Mouse (Mus musculus) induced T-regulatory cell, adult 2 months (primary cell): ENCODE measurements at regions not wholly inside any gene's neighbourhood (a gene's known extent, or its start where the extent isn't known, plus 50 kb on each side); places are given as distances from the start of the nearest gene placed in this dataset.

Experiments used
- DNase-seq: peaks from one replicate; pipeline ENCODE4 v3.0.0-alpha.2; 2012; ENCODE audit warnings: low read depth

DNA sequence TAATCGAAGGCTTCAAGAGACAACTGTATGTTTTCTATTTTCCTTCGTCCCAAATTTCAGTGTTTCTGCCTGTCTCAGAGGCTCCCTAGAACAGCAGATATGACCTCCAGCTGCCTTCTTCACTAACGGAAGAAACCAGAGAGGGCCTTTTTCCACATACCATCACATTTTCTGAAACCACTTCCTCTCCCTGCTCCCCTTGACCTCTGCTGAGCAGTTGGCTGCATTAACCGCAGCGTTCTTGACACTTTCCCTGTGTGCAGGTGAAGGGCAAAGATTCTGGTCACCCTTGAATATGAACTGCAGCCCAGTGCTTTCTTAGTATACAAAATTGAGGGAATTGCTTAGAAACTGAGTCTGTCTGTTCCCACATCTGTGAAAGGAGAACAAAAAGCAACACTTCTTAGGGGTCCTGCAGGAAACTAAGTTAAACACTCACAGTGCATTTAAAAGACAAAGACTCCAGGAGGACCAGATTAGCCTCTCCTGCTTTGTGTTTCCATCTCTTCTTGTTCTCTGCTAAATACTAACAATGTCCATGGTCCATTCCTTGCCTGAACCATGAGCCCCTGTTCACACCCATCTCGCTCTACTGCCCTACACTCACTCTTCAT lies 98.4 kb downstream of the Akap11 start:
- peak; percentile 57 for DNase-seq

DNA sequence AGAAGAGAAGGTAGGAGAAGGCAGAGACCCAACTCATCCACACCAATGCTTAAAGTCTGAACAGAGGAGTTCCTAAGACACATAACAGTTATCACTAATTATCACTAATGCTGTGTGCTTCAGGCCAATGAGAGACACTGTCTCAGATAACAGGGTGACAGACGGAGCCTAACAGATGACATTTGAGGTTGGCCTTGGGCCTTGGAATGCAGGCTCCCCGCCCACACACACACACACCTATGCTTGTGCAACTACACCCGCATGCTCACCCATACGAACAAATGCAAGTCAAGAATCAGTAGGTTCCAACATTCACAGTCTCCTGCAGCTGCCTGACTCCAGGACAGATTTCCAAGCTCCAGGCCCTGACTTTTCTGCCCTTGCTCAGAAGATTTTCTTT lies 100.0 kb downstream of the Akap11 start:
- peak; percentile 57 for DNase-seq

GRCm38 (mm10) chr14:78435982-78436381 lies 100.6 kb downstream of the Akap11 start:
- no peak for DNase-seq

GRCm38 (mm10) chr14:78435561-78435960 lies 101.0 kb downstream of the Akap11 start:
- peak; percentile 70 for DNase-seq

DNA sequence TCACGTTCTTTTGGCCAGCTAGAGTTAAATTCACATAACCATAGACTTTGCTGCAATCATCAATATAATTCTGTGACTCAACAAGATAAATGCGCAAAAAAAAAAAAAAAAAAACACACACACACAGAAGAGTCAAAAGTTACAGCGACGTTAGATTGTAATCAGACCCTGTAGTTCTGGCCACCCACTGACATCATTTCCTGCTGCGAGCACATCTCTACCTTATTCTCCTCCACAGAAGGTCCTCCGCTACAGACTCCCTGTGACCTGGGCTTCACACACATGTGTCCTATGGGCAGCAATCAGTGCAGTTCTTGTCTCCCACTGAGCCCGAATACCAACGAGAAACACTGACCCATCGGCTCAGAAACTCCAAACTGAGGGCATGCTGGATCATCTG lies 101.9 kb downstream of the Akap11 start:
- peak; percentile 81 for DNase-seq

DNA sequence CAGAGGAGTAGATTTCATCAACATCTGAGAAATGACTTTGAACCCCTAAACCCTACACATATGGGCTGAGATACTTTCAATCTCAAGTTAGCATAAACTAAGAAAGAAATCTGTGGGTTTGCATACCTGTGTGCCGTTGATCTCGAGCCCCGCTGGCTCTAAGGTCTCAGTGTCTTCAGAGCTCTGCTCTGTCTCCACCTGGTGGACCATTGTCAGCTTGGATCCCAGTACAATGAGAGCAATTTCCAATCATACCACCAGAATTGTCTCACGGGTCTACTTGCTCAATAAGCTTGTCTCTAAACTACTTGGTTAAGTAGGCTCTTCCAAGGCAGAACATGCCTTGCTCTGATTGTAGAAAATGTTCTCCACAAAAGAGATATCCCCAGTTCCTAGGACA lies 102.5 kb downstream of the Akap11 start:
- peak; percentile 81 for DNase-seq

- DNase-seq = peak; percentile 38
These were observed 104.1 kb downstream of the Akap11 start for GRCm38 (mm10) chr14:78432471-78432870.

GRCm38 (mm10) chr14:78431931-78432330 lies 104.7 kb downstream of the Akap11 start:
- peak; percentile 71 for DNase-seq

- DNase-seq = no peak
These were observed 105.2 kb downstream of the Akap11 start for GRCm38 (mm10) chr14:78431406-78431805.

GRCm38 (mm10) chr14:78428233-78429019 lies 108.2 kb downstream of the Akap11 start:
- DNase-seq = no peak

- no peak for DNase-seq
These were observed 109.5 kb downstream of the Akap11 start for GRCm38 (mm10) chr14:78427062-78427461.

- no peak for DNase-seq
These were observed 114.0 kb downstream of the Akap11 start for GRCm38 (mm10) chr14:78422601-78423000.

GRCm38 (mm10) chr14:78420966-78421365 lies 113.1 kb upstream of the Tnfsf11 start:
- DNase-seq = no peak

GRCm38 (mm10) chr14:78420176-78420575 lies 112.3 kb upstream of the Tnfsf11 start:
- DNase-seq = peak; percentile 35

DNA sequence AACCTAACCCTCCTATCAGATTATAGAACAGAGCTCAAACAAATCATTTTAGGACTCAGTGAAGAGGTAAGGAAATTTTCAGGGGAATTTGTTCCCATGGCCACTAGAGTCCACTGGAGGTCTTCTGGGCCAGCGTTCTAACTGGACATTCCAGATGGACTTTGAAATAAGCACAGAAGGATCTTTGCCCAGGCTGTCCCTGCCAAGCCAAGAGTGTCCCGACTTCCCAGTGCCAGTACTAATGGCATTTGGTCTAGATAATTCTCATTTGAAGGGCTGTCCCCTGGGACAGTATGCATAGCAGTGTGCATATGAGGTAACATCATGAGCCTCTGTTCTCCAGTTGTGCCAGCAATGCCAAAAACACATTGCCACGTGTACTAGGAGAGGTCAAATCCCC lies 97.7 kb upstream of the Tnfsf11 start:
- DNase-seq = no peak

DNA sequence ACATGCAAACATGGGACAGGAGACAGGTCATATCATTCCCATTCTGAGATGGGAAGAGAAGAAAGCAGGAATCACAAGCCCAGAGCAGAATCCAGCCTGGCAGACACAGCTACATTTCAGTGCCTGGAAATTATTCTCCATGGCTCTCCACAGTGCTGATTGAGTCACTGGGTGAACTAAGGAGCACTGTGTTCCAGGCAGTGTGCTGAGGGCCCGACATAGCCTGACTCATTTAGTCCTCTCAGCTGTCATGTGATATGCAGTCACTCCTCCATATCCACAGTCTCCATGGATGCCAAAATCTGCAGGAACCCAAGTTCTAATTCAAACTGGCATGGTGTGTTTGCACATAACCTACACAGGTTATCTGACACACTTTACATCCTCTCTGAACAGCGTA lies 90.1 kb upstream of the Tnfsf11 start:
- DNase-seq = no peak

DNA sequence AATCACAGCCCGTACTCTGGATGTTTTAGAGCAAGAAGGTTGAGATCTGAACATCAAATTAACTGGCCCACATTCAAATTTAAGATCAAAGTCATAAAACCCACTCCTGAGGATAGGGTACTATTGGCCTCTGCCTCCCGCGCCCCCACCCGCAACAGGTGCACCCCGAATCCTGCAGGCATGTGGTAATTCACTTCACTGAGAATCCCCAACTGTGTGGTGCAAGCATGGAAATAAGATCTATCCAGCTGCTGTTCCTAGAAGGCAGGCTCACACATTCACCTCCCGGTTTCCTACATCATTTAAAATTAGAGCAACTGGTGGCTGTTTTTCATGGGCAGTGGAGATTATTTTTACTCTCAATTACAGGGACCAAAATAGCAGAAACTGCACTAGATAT lies 87.8 kb upstream of the Tnfsf11 start:
- no peak for DNase-seq

DNA sequence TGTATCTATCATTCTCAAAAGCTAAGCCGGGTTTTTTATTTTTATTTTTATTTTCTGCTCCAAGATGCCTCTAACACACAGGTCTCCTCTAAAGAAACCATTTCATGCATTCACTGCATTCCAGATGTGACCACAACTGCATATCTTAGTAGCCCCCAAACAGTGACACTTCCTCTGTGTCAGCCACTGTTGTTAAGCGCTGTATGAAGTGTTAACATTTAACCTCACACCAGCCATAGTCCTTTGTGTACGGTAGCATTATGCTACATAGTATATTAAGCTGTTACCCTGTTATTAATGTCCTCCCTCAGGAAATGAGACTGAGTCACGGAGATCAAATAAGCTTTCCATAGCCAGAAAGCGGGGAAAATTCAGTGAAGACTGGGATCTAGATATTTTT lies 79.2 kb upstream of the Tnfsf11 start:
- no peak for DNase-seq

DNA sequence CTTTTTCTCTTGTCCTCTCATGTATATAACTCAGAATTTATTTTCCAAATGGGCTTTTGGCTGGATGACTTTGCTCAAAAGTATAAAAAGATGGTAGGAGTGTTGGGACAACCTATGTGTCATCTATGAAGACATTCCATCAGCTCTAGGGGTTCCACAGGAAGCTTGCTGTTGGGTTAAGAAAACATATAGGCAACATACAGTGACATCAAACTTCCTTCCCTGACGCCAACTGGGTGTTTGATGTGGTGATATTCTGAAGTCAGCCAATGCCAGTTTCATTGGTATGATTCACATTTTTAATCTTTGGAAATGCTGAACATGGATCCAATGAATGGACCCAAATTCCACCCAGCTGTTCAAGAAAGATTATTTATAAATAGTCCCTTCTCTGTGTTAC lies 76.5 kb upstream of the Tnfsf11 start:
- DNase-seq = no peak

- no peak for DNase-seq
These were observed 75.4 kb upstream of the Tnfsf11 start for GRCm38 (mm10) chr14:78383256-78383709.

- no peak for DNase-seq
These were observed 72.2 kb upstream of the Tnfsf11 start for GRCm38 (mm10) chr14:78380011-78380410.

DNA sequence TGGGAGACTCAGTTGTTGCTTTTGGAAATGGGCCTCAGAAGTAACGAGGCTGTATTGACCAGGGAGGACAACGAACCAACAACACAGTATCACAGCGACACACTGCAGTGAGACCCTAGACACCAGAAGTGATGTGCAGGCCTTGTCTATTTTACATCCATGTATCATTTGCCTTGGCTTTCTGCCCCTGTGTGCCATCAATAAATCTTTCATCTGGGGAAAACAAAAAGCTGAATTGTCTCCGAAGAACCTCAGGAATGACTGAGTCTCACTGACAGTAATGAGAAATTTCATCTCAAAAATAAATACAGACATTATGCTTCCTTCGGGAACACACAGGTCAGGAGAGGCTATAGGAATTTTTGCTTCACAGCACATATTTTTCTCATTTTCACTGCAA lies 68.7 kb upstream of the Tnfsf11 start:
- DNase-seq = no peak

GRCm38 (mm10) chr14:78375746-78376495 lies 68.1 kb upstream of the Tnfsf11 start:
- DNase-seq = no peak
